Mouse (Mus musculus) CD8-positive naive resting alpha-beta T cell, adult 2 months (primary cell): ENCODE data around the gene Dnajc30.
"Not testable (repeated sequence)": the region's sequence is repeated elsewhere in the genome, so short reads cannot be mapped to it uniquely, and the experiment has no call there.

Experiments
- DNase-seq, 2 experiments: peaks; one replicate each; pipeline ENCODE4 v3.0.0; 2022; ENCODE audit warnings: low read depth in 2 of 2, low spot score in 2 of 2

Gene Dnajc30

GRCm38 (mm10) chr5:135053356-135053755 is 10.6 kb upstream of the Dnajc30 start:
- no peak for DNase-seq

GRCm38 (mm10) chr5:135064382-135064766 is 372 bp downstream of the Dnajc30 start:
- DNase-seq = no peak

- not testable (repeated sequence) for DNase-seq
Observed at GRCm38 (mm10) chr5:135064909-135065446, 976 bp downstream of the Dnajc30 start, which contains the start of gene Bud23. Gene Bud23, minus strand, starts transcription at chr5:135064959.

- DNase-seq = no peak
Observed at GRCm38 (mm10) chr5:135066008-135066407, 2.0 kb downstream of the Dnajc30 start.

GRCm38 (mm10) chr5:135070448-135070847 is 6.4 kb downstream of the Dnajc30 start:
- DNase-seq = no peak

GRCm38 (mm10) chr5:135072061-135072460 is 8.1 kb downstream of the Dnajc30 start:
- DNase-seq = no peak

- no peak for DNase-seq
Observed at GRCm38 (mm10) chr5:135072720-135073119, 8.7 kb downstream of the Dnajc30 start.

- no peak for DNase-seq
Observed at GRCm38 (mm10) chr5:135073349-135074150, 9.5 kb downstream of the Dnajc30 start.

GRCm38 (mm10) chr5:135075655-135076054 is 11.7 kb downstream of the Dnajc30 start:
- DNase-seq = no peak

- DNase-seq = no peak
Observed at GRCm38 (mm10) chr5:135076368-135076767, 12.4 kb downstream of the Dnajc30 start.

- no peak for DNase-seq
Observed at GRCm38 (mm10) chr5:135076931-135077505, 13.0 kb downstream of the Dnajc30 start.

- peak; percentile 80 to 82 for DNase-seq
Observed at GRCm38 (mm10) chr5:135077564-135078481, 13.8 kb downstream of the Dnajc30 start, which contains the start of gene Vps37d. Gene Vps37d, minus strand, starts transcription at chr5:135078266.

GRCm38 (mm10) chr5:135078482-135078810 is 14.4 kb downstream of the Dnajc30 start:
- no peak for DNase-seq

- DNase-seq = no peak
Observed at GRCm38 (mm10) chr5:135079578-135079977, 15.6 kb downstream of the Dnajc30 start.

GRCm38 (mm10) chr5:135080539-135080938 is 16.5 kb downstream of the Dnajc30 start:
- DNase-seq = no peak

- DNase-seq = no peak
Observed at GRCm38 (mm10) chr5:135086871-135087270, 22.9 kb downstream of the Dnajc30 start.

- no peak for DNase-seq
Observed at GRCm38 (mm10) chr5:135089653-135090052, 25.7 kb downstream of the Dnajc30 start, which contains the start of gene Mlxipl. Gene Mlxipl, plus strand, starts transcription at chr5:135089890.

GRCm38 (mm10) chr5:135100981-135101380 is 37.0 kb downstream of the Dnajc30 start:
- DNase-seq = no peak

- peak in 1 of 2 experiments; percentile 35 for DNase-seq
Observed at GRCm38 (mm10) chr5:135103999-135104660, 40.1 kb downstream of the Dnajc30 start.

- peak in 1 of 2 experiments; percentile 30 for DNase-seq
Observed at GRCm38 (mm10) chr5:135106758-135107256, 42.8 kb downstream of the Dnajc30 start.
